Mouse (Mus musculus) erythroblast, embryonic 14.5 days (primary cell): Measurements from ENCODE around the gene Slc23a3.

ENCODE experiments used
- GATA1 ChIP-seq: IDR thresholded peaks from 2 replicates; pipeline ENCODE4 v1.6.1; 2012; ENCODE audit warnings: low read length, inconsistent platforms, mixed read lengths
- TAL1 ChIP-seq: IDR thresholded peaks from 3 replicates; pipeline ENCODE4 v1.6.1; 2012; ENCODE audit warnings: low read length, inconsistent platforms, mixed read lengths

DNA sequence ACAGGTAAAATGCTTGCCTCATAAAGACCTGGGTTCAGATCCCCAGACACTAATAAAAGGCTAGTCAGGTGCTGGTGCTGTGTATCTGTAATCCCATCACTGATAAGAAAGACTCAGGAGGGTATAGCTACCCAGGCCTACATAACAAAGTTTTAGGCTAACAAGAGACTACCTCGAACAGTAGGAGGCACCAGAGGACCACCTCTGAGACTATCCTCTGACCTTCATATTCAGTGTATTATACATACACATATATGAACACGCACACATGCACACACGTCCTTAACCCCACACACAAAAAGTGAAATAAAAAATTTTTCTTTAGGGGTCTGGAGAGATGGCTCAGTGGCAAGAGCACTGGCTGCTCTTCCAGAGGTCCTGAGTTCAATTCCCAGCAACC is 11.5 kb downstream of the Slc23a3 start:
- TF ChIP-seq TAL1 (no peak), GATA1 (no peak)
